Mouse (Mus musculus) liver, embryonic 14.5 days (tissue): ENCODE data around the gene Arntl2.

ENCODE experiments used
- CTCF ChIP-seq: IDR thresholded peaks from 2 replicates; pipeline ENCODE4 v1.5.1; 2016; ENCODE audit warnings: antibody characterized with exemption, low read depth, control low read depth
- EP300 ChIP-seq: IDR thresholded peaks from 2 replicates; pipeline ENCODE4 v1.6.1; 2016; ENCODE audit warnings: antibody characterized with exemption, low read depth

GRCm38 (mm10) chr6:146770808-146771207 lies 25.0 kb upstream of the Arntl2 start:
- TF ChIP-seq CTCF (no peak), EP300 (no peak)
